Mouse (Mus musculus) embryo, embryonic 9.5 days (tissue): ENCODE measurements at regions not wholly inside any gene's neighbourhood (a gene's known extent, or its start where the extent isn't known, plus 50 kb on each side); places are given as distances from the start of the nearest gene placed in this dataset.
"Not testable (repeated sequence)": the region's sequence is repeated elsewhere in the genome, so short reads cannot be mapped to it uniquely, and the experiment has no call there.

Experiments
- DNase-seq: peaks from one replicate; pipeline ENCODE4 v3.0.0-alpha.2; 2017; ENCODE audit errors: extremely low spot score

- no peak for DNase-seq
Observed at GRCm38 (mm10) chr10:46629876-46630275, 1052.2 kb downstream of the Hace1 start.

- no peak for DNase-seq
Observed at GRCm38 (mm10) chr10:46663041-46663440, 1085.4 kb downstream of the Hace1 start.

- DNase-seq: not testable (repeated sequence)
Observed at GRCm38 (mm10) chr10:46689823-46690372, 1112.3 kb downstream of the Hace1 start.

- no peak for DNase-seq
Observed at GRCm38 (mm10) chr10:46692661-46693060, 1115.0 kb downstream of the Hace1 start.

- peak; percentile 4 for DNase-seq
Observed at GRCm38 (mm10) chr10:46697363-46698246, 1120.0 kb downstream of the Hace1 start.

GRCm38 (mm10) chr10:46701221-46701620 lies 1123.6 kb downstream of the Hace1 start:
- no peak for DNase-seq

GRCm38 (mm10) chr10:46708022-46708421 lies 1130.4 kb downstream of the Hace1 start:
- not testable (repeated sequence) for DNase-seq

GRCm38 (mm10) chr10:46712690-46713089 lies 1135.1 kb downstream of the Hace1 start:
- no peak for DNase-seq

- DNase-seq: no peak
Observed at GRCm38 (mm10) chr10:46718349-46719087, 1140.9 kb downstream of the Hace1 start.

GRCm38 (mm10) chr10:46719088-46719469 lies 1141.5 kb downstream of the Hace1 start:
- DNase-seq: no peak

GRCm38 (mm10) chr10:46723666-46724065 lies 1146.0 kb downstream of the Hace1 start:
- no peak for DNase-seq

GRCm38 (mm10) chr10:46730601-46731000 lies 1153.0 kb downstream of the Hace1 start:
- no peak for DNase-seq

GRCm38 (mm10) chr10:46733760-46734265 lies 1156.2 kb downstream of the Hace1 start:
- no peak for DNase-seq

- DNase-seq: no peak
Observed at GRCm38 (mm10) chr10:46741098-46741497, 1163.5 kb downstream of the Hace1 start.

- no peak for DNase-seq
Observed at GRCm38 (mm10) chr10:46742131-46742530, 1164.5 kb downstream of the Hace1 start.

GRCm38 (mm10) chr10:46760923-46761322 lies 1183.3 kb downstream of the Hace1 start:
- DNase-seq: no peak

- DNase-seq: no peak
Observed at GRCm38 (mm10) chr10:46778729-46779128, 1201.1 kb downstream of the Hace1 start.

GRCm38 (mm10) chr10:46785723-46786122 lies 1208.1 kb downstream of the Hace1 start:
- DNase-seq: not testable (repeated sequence)

- no peak for DNase-seq
Observed at GRCm38 (mm10) chr10:46814271-46814670, 1236.6 kb downstream of the Hace1 start.

GRCm38 (mm10) chr10:46819133-46819532 lies 1241.5 kb downstream of the Hace1 start:
- no peak for DNase-seq

GRCm38 (mm10) chr10:46819965-46820364 lies 1242.3 kb downstream of the Hace1 start:
- DNase-seq: no peak

GRCm38 (mm10) chr10:46823837-46824236 lies 1246.2 kb downstream of the Hace1 start:
- DNase-seq: no peak
